Mouse (Mus musculus): ENCODE data around the gene Fam107b. TPM values are rescaled to one million over a fixed set of nuclear protein-coding genes. Genes with fewer than 3 reads are reported as not detected.

Fam107b gene
- total RNA-seq, 2 experiments from 2014 or later, result 1.6 to 2.7 TPM

DNA sequence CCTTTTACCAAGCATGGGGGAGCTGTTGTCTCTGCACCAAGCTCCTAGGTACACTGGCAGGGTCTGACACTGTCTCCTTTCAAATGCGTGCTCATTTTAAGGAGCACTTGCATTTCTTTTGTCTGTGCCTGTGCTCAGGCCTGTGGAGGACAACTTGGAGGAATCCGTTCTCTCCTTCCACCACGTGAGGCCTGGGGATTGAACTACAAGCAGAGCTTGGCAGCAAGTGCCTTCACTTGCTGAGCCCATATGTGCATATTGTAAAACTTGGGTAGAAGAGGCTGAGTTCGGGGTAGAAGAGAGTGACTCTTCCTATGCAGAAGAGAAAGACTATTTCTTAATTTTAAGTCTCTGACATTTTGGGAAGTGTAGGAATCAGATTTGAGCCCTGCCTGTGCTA is 202.8 kb downstream of the Fam107b start:
- DNase-seq (ENCODE audit: low spot score), result no peak

- DNase-seq (ENCODE audit: low spot score), result no peak
Observed at GRCm38 (mm10) chr2:3775569-3775968, 205.3 kb downstream of the Fam107b start.

- no peak for DNase-seq (ENCODE audit: low spot score)
Observed at GRCm38 (mm10) chr2:3776045-3776444, 205.8 kb downstream of the Fam107b start.

GRCm38 (mm10) chr2:3777696-3778095 is 207.4 kb downstream of the Fam107b start:
- DNase-seq (ENCODE audit: low spot score), result no peak

- no peak for DNase-seq (ENCODE audit: low spot score)
Observed at GRCm38 (mm10) chr2:3785546-3785945, 215.3 kb downstream of the Fam107b start.

DNA sequence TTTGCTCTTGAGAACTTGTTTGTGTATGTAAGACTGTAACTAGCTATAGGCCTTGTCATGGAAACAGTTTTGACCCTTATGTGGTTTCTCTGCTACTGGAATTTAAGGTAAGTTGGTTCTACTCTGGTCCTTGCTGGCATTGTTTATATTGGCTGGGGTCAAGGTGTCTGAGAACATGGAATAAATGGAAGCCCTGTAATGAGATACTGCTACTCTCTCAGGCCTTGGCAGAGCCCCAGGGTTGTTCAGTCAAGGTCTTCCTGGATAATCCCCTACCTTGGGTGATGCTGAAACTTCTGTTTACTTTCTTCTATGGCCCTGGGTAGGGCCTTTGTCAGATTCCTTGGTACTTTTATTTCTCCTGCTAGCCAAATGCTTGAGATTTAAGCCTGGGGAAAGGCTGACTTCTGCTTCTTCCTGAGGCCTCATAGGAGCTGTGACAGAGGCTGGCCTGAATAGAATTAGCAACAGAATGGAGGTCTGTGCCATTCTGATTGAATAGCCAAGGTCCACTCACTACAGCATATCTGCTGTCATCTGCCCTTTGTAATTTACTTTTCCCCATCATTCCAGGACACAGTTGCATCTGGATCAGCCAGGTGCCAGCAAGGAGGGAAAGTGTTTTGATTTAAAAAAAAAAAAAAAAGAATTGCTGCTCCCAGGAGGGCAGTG is 217.6 kb downstream of the Fam107b start:
- no peak for DNase-seq (ENCODE audit: low spot score)

- DNase-seq (ENCODE audit: low spot score), result no peak
Observed at GRCm38 (mm10) chr2:3788424-3788786, 218.1 kb downstream of the Fam107b start.

DNA sequence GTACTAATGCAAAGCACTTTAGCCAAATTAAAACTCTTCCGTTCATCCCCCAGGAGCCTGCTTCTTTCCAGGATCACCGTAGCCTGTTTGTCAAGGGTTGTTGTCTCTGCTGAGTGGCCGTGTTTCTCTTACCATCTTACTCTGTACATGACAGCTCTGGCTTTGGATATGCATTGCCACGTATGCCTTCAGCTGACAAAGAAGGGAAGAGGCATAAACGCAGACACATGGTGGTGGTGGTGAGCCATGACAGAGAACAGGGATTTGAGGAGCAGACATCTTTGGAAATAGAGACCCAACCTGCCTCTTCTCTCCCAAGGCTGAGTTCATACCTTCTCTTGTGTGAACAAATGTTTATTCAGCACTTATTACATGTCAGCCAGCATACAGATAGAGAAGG is 226.3 kb downstream of the Fam107b start:
- DNase-seq (ENCODE audit: low spot score), result no peak

- DNase-seq (ENCODE audit: low spot score), result peak; percentile 7
Observed at GRCm38 (mm10) chr2:3799767-3800554, 229.7 kb downstream of the Fam107b start.

DNA sequence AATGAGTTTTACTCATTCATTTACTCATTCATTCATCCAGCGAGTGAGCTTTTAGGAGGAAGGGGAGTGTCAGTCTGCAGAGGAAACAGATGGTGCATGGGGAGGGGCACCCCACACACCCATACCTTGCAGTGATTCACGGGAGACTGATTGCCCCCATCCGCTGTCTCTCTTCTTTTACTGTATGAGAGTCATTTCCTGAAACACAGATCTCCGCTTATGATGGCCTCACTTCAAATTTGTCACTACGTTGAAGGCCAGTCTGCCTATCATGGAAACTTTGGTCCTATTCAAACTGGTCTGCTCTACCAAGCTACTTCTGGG is 230.2 kb downstream of the Fam107b start:
- no peak for DNase-seq (ENCODE audit: low spot score)

DNA sequence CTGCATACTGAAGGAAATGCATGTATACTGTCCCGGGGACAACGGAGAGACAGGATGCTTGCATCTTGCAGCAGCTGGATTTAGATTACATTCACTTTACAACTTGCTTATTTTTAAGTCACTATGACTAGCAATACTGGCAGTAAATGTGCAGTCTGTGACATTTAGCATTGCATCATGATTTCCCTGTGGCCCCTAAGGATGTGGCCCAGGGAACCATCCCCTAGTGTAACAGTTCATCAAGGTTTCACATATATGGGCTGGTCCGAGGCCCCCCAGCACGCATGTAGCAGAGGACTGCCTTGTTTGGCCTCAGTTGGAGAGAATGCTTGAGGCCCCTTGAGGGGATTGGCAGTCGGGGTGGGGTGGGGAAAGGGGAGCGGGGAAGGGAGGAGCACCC is 235.5 kb downstream of the Fam107b start:
- DNase-seq (ENCODE audit: low spot score), result no peak

DNA sequence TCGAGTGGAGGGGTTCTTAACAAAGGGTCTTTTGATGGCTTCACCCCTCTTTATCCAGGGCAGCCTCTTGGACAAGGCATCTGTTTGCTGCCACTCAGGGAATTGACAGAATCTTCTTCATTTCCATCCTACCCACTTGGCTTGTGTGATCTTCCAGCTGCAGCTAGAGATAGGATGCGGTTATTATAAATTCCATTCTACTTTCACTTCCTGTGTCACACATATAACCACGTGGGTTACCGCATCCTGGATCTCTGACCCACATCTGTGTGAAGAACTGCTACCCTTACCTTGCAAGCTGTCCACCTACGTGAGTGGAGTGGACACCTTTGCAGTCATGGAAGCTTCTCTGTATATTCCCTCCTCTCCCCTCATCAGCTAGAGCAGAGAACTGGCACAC is 240.0 kb downstream of the Fam107b start:
- no peak for DNase-seq (ENCODE audit: low spot score)

GRCm38 (mm10) chr2:3816142-3816609 is 245.9 kb downstream of the Fam107b start:
- DNase-seq (ENCODE audit: low spot score), result peak; percentile 64

- no peak for DNase-seq (ENCODE audit: low spot score)
Observed at GRCm38 (mm10) chr2:3817626-3818025, 247.3 kb downstream of the Fam107b start.

- no peak for DNase-seq (ENCODE audit: low spot score)
Observed at GRCm38 (mm10) chr2:3822483-3823455, 252.5 kb downstream of the Fam107b start.

Other genes starting within 250 kb of the Fam107b start
- 1 to 10 TPM; 5.3 to 6.1 TPM for gene Rpp38, start 237.8 kb upstream of the Fam107b start, total RNA-seq (2021)
- gene Acbd7, start 234.3 kb upstream of the Fam107b start, total RNA-seq (2021), result 1 to 10 TPM in 1 of 2 experiments, under 1 TPM in 1; 0.47 to 1.1 TPM
- gene Olah, start 173.3 kb upstream of the Fam107b start, total RNA-seq (2021), result not detected
- gene Meig1, start 147.8 kb upstream of the Fam107b start, total RNA-seq (2021), result not detected
- 1 to 10 TPM; 2.5 to 2.6 TPM for gene Dclre1c, start 146.4 kb upstream of the Fam107b start, total RNA-seq (2021)
- gene Suv39h2, start 95.5 kb upstream of the Fam107b start, total RNA-seq (2021), result under 1 TPM; 0.90 to 0.91 TPM
- under 1 TPM; 0.43 to 0.57 TPM for gene Gm45902, start 57.7 kb upstream of the Fam107b start, total RNA-seq (2021)
- gene Hspa14, start 57.7 kb upstream of the Fam107b start, total RNA-seq (2021), result 10 to 100 TPM in 1 of 2 experiments, 1 to 10 TPM in 1; 9.9 to 10.6 TPM
- 10 to 100 TPM; 43.6 to 50.0 TPM for gene Cdnf, start 57.5 kb upstream of the Fam107b start, total RNA-seq (2021)